Mouse (Mus musculus) small intestine, adult 2 months (tissue): ENCODE results near the gene Rab11fip2.

Experiments used
- CTCF ChIP-seq: fragments of 200-500 bp; IDR thresholded peaks from 2 replicates; pipeline ENCODE4 v1.5.1; 2012; ENCODE audit warnings: low read depth, mild to moderate bottlenecking, control low read depth, inconsistent platforms, low read length, moderate library complexity, mixed read lengths; ENCODE audit not compliant: insufficient replicate concordance, insufficient read length; ENCODE audit errors: extremely low read depth
- POLR2A ChIP-seq: fragments of 200-500 bp; IDR thresholded peaks from 2 replicates; pipeline ENCODE4 v1.6.1; 2012; ENCODE audit warnings: low read depth, mild to moderate bottlenecking, control low read depth, inconsistent platforms, low read length, moderate library complexity

GRCm38 (mm10) chr19:59911554-59911953 lies 31.9 kb downstream of the Rab11fip2 start:
- no peak for TF ChIP-seq CTCF
- no peak for TF ChIP-seq POLR2A
